Mouse (Mus musculus) embryonic facial prominence, embryonic 13.5 days (tissue): Measurements from ENCODE around the gene Fgfr2. TPM values are rescaled to one million over a fixed set of nuclear protein-coding genes. Genes with fewer than 3 reads are reported as not detected.

Experiments used
- ATAC-seq: fragments of 200-750 bp; cut with Nextera tagmentation; 2 replicates; pipeline ENCODE4 v1.8.0; 2017; ENCODE audit warnings: low read depth; ENCODE audit not compliant: insufficient number of reproducible peaks, insufficient read depth, low FRiP score, low TSS enrichment
- H3K27ac ChIP-seq: fragments of 300-500 bp; sonication (generic); 2 replicates; pipeline ENCODE4 v1.5.1; 2015; ENCODE audit warnings: moderate library complexity, mild to moderate bottlenecking, inconsistent platforms
- H3K27me3 ChIP-seq: fragments of 300-500 bp; sonication (generic); 2 replicates; pipeline ENCODE4 v1.6.1; 2015; ENCODE audit warnings: mild to moderate bottlenecking, inconsistent platforms
- H3K36me3 ChIP-seq: fragments of 300-500 bp; sonication (generic); 2 replicates; pipeline ENCODE4 v1.6.1; 2015; ENCODE audit warnings: mild to moderate bottlenecking, inconsistent platforms
- H3K4me1 ChIP-seq: fragments of 300-500 bp; sonication (generic); 2 replicates; pipeline ENCODE4 v1.6.1; 2015; ENCODE audit warnings: inconsistent platforms
- H3K4me2 ChIP-seq: fragments of 300-500 bp; sonication (generic); 2 replicates; pipeline ENCODE4 v1.6.1; 2015; ENCODE audit warnings: moderate library complexity, mild to moderate bottlenecking, inconsistent platforms
- H3K4me3 ChIP-seq: fragments of 300-500 bp; sonication (generic); 2 replicates; pipeline ENCODE4 v1.5.1; 2015; ENCODE audit warnings: mild to moderate bottlenecking, inconsistent platforms
- H3K9ac ChIP-seq: fragments of 300-500 bp; sonication (generic); 2 replicates; pipeline ENCODE4 v1.6.1; 2015; ENCODE audit warnings: mild to moderate bottlenecking, inconsistent platforms
- H3K9me3 ChIP-seq: fragments of 300-500 bp; sonication (generic); 2 replicates; pipeline ENCODE4 v1.6.1; 2016; ENCODE audit warnings: inconsistent platforms
- WGBS: fragments of 180-500 bp; shearing (Covaris S2); methylation state at CpG from one replicate; pipeline ENCODE4 v1.1.7; 2015; ENCODE audit warnings: mixed read lengths; 5-methylcytosine and 5-hydroxymethylcytosine counted together
- polyA plus RNA-seq: library from polyadenylated mRNA; unstranded; fragments of >200 nt; fragmentation: Nextera tagmentation; extraction: Ambion mirVana; gene quantifications from 2 replicates; pipeline ENCODE4 v1.2.1, GENCODE M21; 2015

Fgfr2 gene
- polyA plus RNA-seq, 1 experiment from 2014 or later, result 174 TPM

GRCm38 (mm10) chr7:132972079-132972478, 151.1 kb downstream of the Fgfr2 start:
- Histone ChIP-seq H3K27ac (no peak overlapping the region), H3K36me3 (peaks cover 28% of the 10 kb centered on the region), H3K27me3 (no peaks in the 10 kb centered on the region), H3K9me3 (no peaks in the 10 kb centered on the region), H3K4me1 (no peaks in the 10 kb centered on the region), H3K9ac (no peak overlapping the region), H3K4me3 (no peak overlapping the region), H3K4me2 (no peak overlapping the region)
- ATAC-seq, result no peak
- WGBS, result 90% methylated on average over 2 of the region's 2 CpGs

- no peaks in the 10 kb centered on the region for H3K27me3 ChIP-seq
- no peaks in the 10 kb centered on the region for H3K4me1 ChIP-seq
- no peak for ATAC-seq
- no peak overlapping the region for H3K4me2 ChIP-seq
- no peak overlapping the region for H3K27ac ChIP-seq
- 75% methylated on average over 2 of the region's 2 CpGs for WGBS
- no peak overlapping the region for H3K9ac ChIP-seq
- H3K36me3 ChIP-seq, result peaks cover 9% of the 10 kb centered on the region
- H3K9me3 ChIP-seq, result no peaks in the 10 kb centered on the region
- no peak overlapping the region for H3K4me3 ChIP-seq
Measured at GRCm38 (mm10) chr7:132965707-132966106, 157.4 kb downstream of the Fgfr2 start.

GRCm38 (mm10) chr7:132964395-132964794, 158.8 kb downstream of the Fgfr2 start:
- H3K9ac ChIP-seq, result no peak overlapping the region
- no peak overlapping the region for H3K4me2 ChIP-seq
- no peaks in the 10 kb centered on the region for H3K9me3 ChIP-seq
- WGBS, result 80% methylated on average over 3 of the region's 3 CpGs
- H3K4me3 ChIP-seq, result no peak overlapping the region
- no peak overlapping the region for H3K27ac ChIP-seq
- H3K27me3 ChIP-seq, result no peaks in the 10 kb centered on the region
- H3K4me1 ChIP-seq, result no peaks in the 10 kb centered on the region
- H3K36me3 ChIP-seq, result peaks cover 12% of the 10 kb centered on the region
- no peak for ATAC-seq

- Histone ChIP-seq H3K27ac (no peak overlapping the region), H3K4me1 (no peaks in the 10 kb centered on the region), H3K27me3 (no peaks in the 10 kb centered on the region), H3K36me3 (no peaks in the 10 kb centered on the region), H3K9me3 (no peaks in the 10 kb centered on the region), H3K4me2 (no peak overlapping the region), H3K9ac (no peak overlapping the region), H3K4me3 (no peak overlapping the region)
- 88% methylated on average over 3 of the region's 3 CpGs for WGBS
- ATAC-seq, result no peak
Measured at GRCm38 (mm10) chr7:132950613-132951012, 172.5 kb downstream of the Fgfr2 start.

- WGBS, result 92% methylated on average over 4 of the region's 4 CpGs
- Histone ChIP-seq H3K4me2 (no peak overlapping the region), H3K9me3 (no peaks in the 10 kb centered on the region), H3K27me3 (no peaks in the 10 kb centered on the region), H3K4me1 (no peaks in the 10 kb centered on the region), H3K4me3 (no peak overlapping the region), H3K9ac (no peak overlapping the region), H3K27ac (no peak overlapping the region), H3K36me3 (no peaks in the 10 kb centered on the region)
- no peak for ATAC-seq
Measured at GRCm38 (mm10) chr7:132949968-132950367, 173.2 kb downstream of the Fgfr2 start.

- Histone ChIP-seq H3K9me3 (no peaks in the 10 kb centered on the region), H3K4me3 (no peak overlapping the region), H3K27ac (no peak overlapping the region), H3K4me2 (no peak overlapping the region), H3K4me1 (peaks cover 4% of the 10 kb centered on the region; the same call in 1 of the 2 replicates), H3K36me3 (no peaks in the 10 kb centered on the region), H3K27me3 (no peaks in the 10 kb centered on the region), H3K9ac (no peak overlapping the region)
- 88% methylated on average over 2 of the region's 2 CpGs for WGBS
- ATAC-seq, result no peak
Measured at GRCm38 (mm10) chr7:132940569-132940968, 182.6 kb downstream of the Fgfr2 start.

GRCm38 (mm10) chr7:132939118-132939517, 184.0 kb downstream of the Fgfr2 start:
- Histone ChIP-seq H3K9ac (no peak overlapping the region), H3K27ac (no peak overlapping the region), H3K9me3 (no peaks in the 10 kb centered on the region), H3K27me3 (no peaks in the 10 kb centered on the region), H3K4me2 (no peak overlapping the region), H3K36me3 (no peaks in the 10 kb centered on the region), H3K4me1 (peaks cover 4% of the 10 kb centered on the region; the same call in 1 of the 2 replicates), H3K4me3 (no peak overlapping the region)
- no peak for ATAC-seq
- 93% methylated on average over 2 of the region's 2 CpGs for WGBS

- Histone ChIP-seq H3K36me3 (no peaks in the 10 kb centered on the region), H3K4me3 (no peak overlapping the region), H3K4me2 (no peak overlapping the region), H3K27ac (no peak overlapping the region), H3K4me1 (peaks cover 12% of the 10 kb centered on the region), H3K27me3 (no peaks in the 10 kb centered on the region), H3K9ac (no peak overlapping the region), H3K9me3 (no peaks in the 10 kb centered on the region)
- ATAC-seq, result no peak
Measured at GRCm38 (mm10) chr7:132934743-132935142, 188.4 kb downstream of the Fgfr2 start.

GRCm38 (mm10) chr7:132933331-132933730, 189.8 kb downstream of the Fgfr2 start:
- Histone ChIP-seq H3K4me3 (no peak overlapping the region), H3K9ac (no peak overlapping the region), H3K27me3 (no peaks in the 10 kb centered on the region), H3K27ac (no peak overlapping the region), H3K36me3 (no peaks in the 10 kb centered on the region), H3K4me2 (no peak overlapping the region), H3K9me3 (no peaks in the 10 kb centered on the region), H3K4me1 (peaks cover 12% of the 10 kb centered on the region)
- 91% methylated on average over 1 of the region's 1 CpGs for WGBS
- ATAC-seq, result no peak

- Histone ChIP-seq H3K27me3 (no peaks in the 10 kb centered on the region), H3K9me3 (no peaks in the 10 kb centered on the region), H3K4me3 (peak overlapping the region; percentile 95), H3K4me1 (peaks cover 12% of the 10 kb centered on the region), H3K36me3 (no peaks in the 10 kb centered on the region), H3K9ac (peak overlapping the region; percentile 94), H3K27ac (peak overlapping the region; percentile 98), H3K4me2 (peak overlapping the region; percentile 73)
- ATAC-seq, result 0 out of 2 replicates have a peak, but pooled peaks have one; percentile 27
- under 1% methylated on average over 48 of the region's 55 CpGs for WGBS
Measured at GRCm38 (mm10) chr7:132931560-132932351, 191.4 kb downstream of the Fgfr2 start.

GRCm38 (mm10) chr7:132930850-132931559, 192.1 kb downstream of the Fgfr2 start, which contains the start of gene Zranb1:
Gene Zranb1, plus strand, starts transcription at chr7:132931142.
- peak within 1 kb of the TSS; percentile 95 for H3K4me3 ChIP-seq
- H3K9me3 ChIP-seq, result no peaks in the 10 kb centered on the region
- H3K4me1 ChIP-seq, result peaks cover 12% of the 10 kb centered on the region
- ATAC-seq, result peak; percentile 99
- no peaks in the 10 kb centered on the region for H3K36me3 ChIP-seq
- no peaks in the 10 kb centered on the region for H3K27me3 ChIP-seq
- peak within 1 kb of the TSS; percentile 73 for H3K4me2 ChIP-seq
- peak within 1 kb of the TSS; percentile 94 for H3K9ac ChIP-seq
- WGBS, result under 1% methylated on average over 68 of the region's 93 CpGs
- peak within 1 kb of the TSS; percentile 98 for H3K27ac ChIP-seq

GRCm38 (mm10) chr7:132930055-132930454, 193.1 kb downstream of the Fgfr2 start:
- Histone ChIP-seq H3K36me3 (no peaks in the 10 kb centered on the region), H3K4me2 (peak overlapping the region; percentile 66), H3K9me3 (no peaks in the 10 kb centered on the region), H3K4me3 (peak overlapping the region; percentile 95), H3K27me3 (no peaks in the 10 kb centered on the region), H3K4me1 (peaks cover 12% of the 10 kb centered on the region), H3K9ac (peak overlapping the region; percentile 94), H3K27ac (no peak overlapping the region)
- 88% methylated on average over 5 of the region's 5 CpGs for WGBS
- no peak for ATAC-seq
